Mouse (Mus musculus): ENCODE data around the gene Xrcc1. TPM values are rescaled to one million over a fixed set of nuclear protein-coding genes. Genes with fewer than 3 reads are reported as not detected.
A peak's percentile ranks its signal among the peaks of the same experiment; 100 is the strongest.

Xrcc1 gene
- total and polyA plus RNA-seq, 3 experiments = 52.7 to 211 (median 85.9) TPM

DNA sequence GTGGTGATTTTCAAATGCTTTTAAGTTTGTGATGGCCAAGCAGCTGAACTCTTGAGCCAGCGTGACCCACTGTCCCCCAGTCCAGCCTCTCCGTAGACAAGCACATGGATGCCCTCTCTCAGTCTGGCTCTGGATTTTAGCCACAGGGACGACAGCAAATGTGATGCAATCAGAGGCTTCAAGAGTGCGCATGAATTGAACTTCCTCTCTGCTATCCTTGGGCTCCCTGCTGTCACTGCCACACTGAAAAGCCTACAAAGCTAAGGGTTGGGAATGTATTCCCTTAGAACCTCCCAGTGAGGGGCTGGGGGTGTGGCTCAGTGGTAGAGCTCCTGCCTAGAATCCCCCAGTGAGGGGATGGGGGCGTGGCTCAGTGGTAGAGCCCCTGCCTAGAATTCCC is 7.4 kb upstream of the Xrcc1 start:
- no peak overlapping the region for H3K4me3 ChIP-seq (ENCODE audit: low read depth, low read length)
- H3K27me3 ChIP-seq (ENCODE audit: insufficient read depth, low read length) = peaks cover 19% of the 10 kb centered on the region
- H3K4me1 ChIP-seq (ENCODE audit: insufficient read depth, low read depth, low read length) = no peaks in the 10 kb centered on the region; the same call in 1 of the 2 replicates
- H3K9me3 ChIP-seq (replicated peaks) = no peaks in the 10 kb centered on the region
- TF ChIP-seq CTCF (IDR thresholded peaks at IDR 0.05; ENCODE audit: low read depth, low read length) = no peak
- TF ChIP-seq TAL1 (conservative IDR thresholded peaks at IDR 0.05; ENCODE audit: low read depth, low read length) = no peak
- no peak for TF ChIP-seq GATA1 (IDR thresholded peaks at IDR 0.05; ENCODE audit: borderline replicate concordance, low read length)
- no peak for TF ChIP-seq GATA2 (IDR thresholded peaks at IDR 0.05; ENCODE audit: borderline replicate concordance, low read depth, low read length)
- no peak for TF ChIP-seq POLR2AphosphoS5 (IDR thresholded peaks at IDR 0.05; ENCODE audit: insufficient replicate concordance, low read depth, low read length)
- H3K36me3 ChIP-seq (replicated peaks) = peaks cover 27% of the 10 kb centered on the region
- ATAC-seq (ENCODE audit: extremely low read depth, insufficient number of reproducible peaks, low FRiP score, poor library complexity, severe bottlenecking) (no peak), DNase-seq (ENCODE audit: low spot score) (no peak)

DNA sequence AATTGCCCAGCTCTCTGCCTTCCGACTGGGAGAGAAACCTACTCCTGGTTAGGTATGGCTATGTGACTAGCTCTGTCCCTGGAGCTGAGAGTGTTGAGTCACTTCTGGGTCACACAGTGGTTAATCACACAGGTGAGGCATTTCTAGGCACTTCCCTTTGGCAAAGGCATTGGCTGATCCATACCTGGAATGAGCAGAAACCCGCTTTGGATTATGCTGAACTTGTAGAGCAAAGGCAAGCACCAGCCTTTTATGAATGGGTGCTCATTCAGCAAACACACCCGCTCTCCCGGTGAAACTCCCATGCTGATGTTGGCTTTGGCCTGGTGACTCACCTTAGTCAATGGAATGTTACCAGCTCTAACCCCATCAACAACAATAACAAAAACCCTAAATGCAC is 6.4 kb upstream of the Xrcc1 start:
- no peak for ATAC-seq (ENCODE audit: extremely low read depth, insufficient number of reproducible peaks, low FRiP score, poor library complexity, severe bottlenecking)
- no peak for TF ChIP-seq CTCF (IDR thresholded peaks at IDR 0.05; ENCODE audit: low read depth, low read length)
- TF ChIP-seq TAL1 (conservative IDR thresholded peaks at IDR 0.05; ENCODE audit: low read depth, low read length) = no peak
- TF ChIP-seq POLR2AphosphoS5 (IDR thresholded peaks at IDR 0.05; ENCODE audit: insufficient replicate concordance, low read depth, low read length) = no peak
- TF ChIP-seq GATA1 (IDR thresholded peaks at IDR 0.05; ENCODE audit: borderline replicate concordance, low read length) = no peak
- no peak for TF ChIP-seq GATA2 (IDR thresholded peaks at IDR 0.05; ENCODE audit: borderline replicate concordance, low read depth, low read length)
- no peaks in the 10 kb centered on the region; the same call in 1 of the 2 replicates for H3K4me1 ChIP-seq (ENCODE audit: insufficient read depth, low read depth, low read length)

DNA sequence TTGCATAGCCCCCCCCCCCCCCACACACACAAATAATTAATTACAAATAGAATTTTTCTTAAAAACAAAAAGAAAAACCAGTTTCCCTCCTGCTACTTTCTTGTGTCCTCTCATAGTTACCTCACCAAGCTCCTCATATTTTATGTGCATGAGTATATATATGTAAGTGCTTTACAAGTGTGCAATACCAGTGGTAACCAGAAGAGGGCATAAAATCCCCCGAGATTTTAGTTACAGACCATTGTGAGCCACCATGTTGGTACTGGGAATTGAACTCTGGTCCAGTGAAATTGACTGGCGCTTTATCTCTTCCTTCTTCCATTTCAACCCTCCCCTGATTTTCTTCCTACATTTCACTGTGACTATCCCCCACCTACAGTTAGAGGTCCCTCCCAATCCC is 1.6 kb upstream of the Xrcc1 start:
- H3K4me1 ChIP-seq (ENCODE audit: insufficient read depth, low read depth, low read length) = peaks cover 26% of the 10 kb centered on the region
- no peak for DNase-seq (ENCODE audit: low spot score)
- H3K27me3 ChIP-seq (ENCODE audit: insufficient read depth, low read length) = peaks cover 18% of the 10 kb centered on the region
- peaks cover 19% of the 10 kb centered on the region for H3K36me3 ChIP-seq (replicated peaks)
- no peak overlapping the region for H3K4me3 ChIP-seq (ENCODE audit: low read depth, low read length)
- ATAC-seq (ENCODE audit: extremely low read depth, insufficient number of reproducible peaks, low FRiP score, poor library complexity, severe bottlenecking) = no peak
- H3K9me3 ChIP-seq (replicated peaks) = peaks cover 4% of the 10 kb centered on the region; the same call in 1 of the 2 replicates
- TF ChIP-seq GATA2 (IDR thresholded peaks at IDR 0.05; ENCODE audit: borderline replicate concordance, low read depth, low read length) (no peak), CTCF (IDR thresholded peaks at IDR 0.05; ENCODE audit: low read depth, low read length) (0 out of 2 replicates have a peak, but pooled peaks have one; percentile 12), GATA1 (IDR thresholded peaks at IDR 0.05; ENCODE audit: borderline replicate concordance, low read length) (no peak)

More for the DNA sequence above, 6.4 kb upstream of the Xrcc1 start:
- no peak for DNase-seq (ENCODE audit: low spot score)
- peaks cover 19% of the 10 kb centered on the region for H3K27me3 ChIP-seq (ENCODE audit: insufficient read depth, low read length)
- H3K36me3 ChIP-seq (replicated peaks) = peaks cover 17% of the 10 kb centered on the region
- H3K9me3 ChIP-seq (replicated peaks) = peaks cover 2% of the 10 kb centered on the region; the same call in 1 of the 2 replicates
- H3K4me3 ChIP-seq (ENCODE audit: low read depth, low read length) = no peak overlapping the region

- ATAC-seq (ENCODE audit: extremely low read depth, insufficient number of reproducible peaks, low FRiP score, poor library complexity, severe bottlenecking) = peak; percentile 99
- Histone ChIP-seq H3K4me1 (ENCODE audit: insufficient read depth, low read depth, low read length) (peaks cover 34% of the 10 kb centered on the region), H3K27me3 (ENCODE audit: insufficient read depth, low read length) (peaks cover 9% of the 10 kb centered on the region; the same call in 1 of the 2 replicates), H3K4me3 (ENCODE audit: low read depth, low read length) (peak overlapping the region; percentile 87), H3K9me3 (replicated peaks) (peaks cover 4% of the 10 kb centered on the region; the same call in 1 of the 2 replicates), H3K36me3 (replicated peaks) (peaks cover 42% of the 10 kb centered on the region)
- no peak for TF ChIP-seq GATA2 (IDR thresholded peaks at IDR 0.05; ENCODE audit: borderline replicate concordance, low read depth, low read length)
- TF ChIP-seq CTCF (IDR thresholded peaks at IDR 0.05; ENCODE audit: low read depth, low read length) = no peak
- TF ChIP-seq POLR2AphosphoS5 (IDR thresholded peaks at IDR 0.05; ENCODE audit: insufficient replicate concordance, low read depth, low read length) = no peak
- no peak for TF ChIP-seq TAL1 (conservative IDR thresholded peaks at IDR 0.05; ENCODE audit: low read depth, low read length)
- TF ChIP-seq GATA1 (IDR thresholded peaks at IDR 0.05; ENCODE audit: borderline replicate concordance, low read length) = no peak
- DNase-seq (ENCODE audit: low spot score) = peak; percentile 100
These were observed 723 bp downstream of the Xrcc1 start for GRCm38 (mm10) chr7:24546634-24547389.

- Histone ChIP-seq H3K4me1 (ENCODE audit: insufficient read depth, low read depth, low read length) (peaks cover 36% of the 10 kb centered on the region), H3K36me3 (replicated peaks) (peaks cover 50% of the 10 kb centered on the region), H3K4me3 (ENCODE audit: low read depth, low read length) (peak overlapping the region; percentile 87), H3K9me3 (replicated peaks) (peaks cover 4% of the 10 kb centered on the region; the same call in 1 of the 2 replicates), H3K27me3 (ENCODE audit: insufficient read depth, low read length) (0 out of 2 replicates have a peak, but pooled peaks cover 2% of the 10 kb centered on the region)
- no peak for ATAC-seq (ENCODE audit: extremely low read depth, insufficient number of reproducible peaks, low FRiP score, poor library complexity, severe bottlenecking)
- TF ChIP-seq GATA1 (IDR thresholded peaks at IDR 0.05; ENCODE audit: borderline replicate concordance, low read length) (no peak), GATA2 (IDR thresholded peaks at IDR 0.05; ENCODE audit: borderline replicate concordance, low read depth, low read length) (no peak), CTCF (IDR thresholded peaks at IDR 0.05; ENCODE audit: low read depth, low read length) (no peak)
- no peak for DNase-seq (ENCODE audit: low spot score)
These were observed 1.5 kb downstream of the Xrcc1 start for GRCm38 (mm10) chr7:24547534-24548036.

- H3K4me1 ChIP-seq (ENCODE audit: insufficient read depth, low read depth, low read length) = peaks cover 25% of the 10 kb centered on the region
- no peak for ATAC-seq (ENCODE audit: extremely low read depth, insufficient number of reproducible peaks, low FRiP score, poor library complexity, severe bottlenecking)
- DNase-seq (ENCODE audit: low spot score) = no peak
- H3K4me3 ChIP-seq (ENCODE audit: low read depth, low read length) = no peak overlapping the region
- no peaks in the 10 kb centered on the region for H3K27me3 ChIP-seq (ENCODE audit: insufficient read depth, low read length)
- no peak for TF ChIP-seq POLR2AphosphoS5 (IDR thresholded peaks at IDR 0.05; ENCODE audit: insufficient replicate concordance, low read depth, low read length)
- TF ChIP-seq TAL1 (conservative IDR thresholded peaks at IDR 0.05; ENCODE audit: low read depth, low read length) = no peak
- TF ChIP-seq GATA1 (IDR thresholded peaks at IDR 0.05; ENCODE audit: borderline replicate concordance, low read length) = no peak
- TF ChIP-seq GATA2 (IDR thresholded peaks at IDR 0.05; ENCODE audit: borderline replicate concordance, low read depth, low read length) = no peak
- TF ChIP-seq CTCF (IDR thresholded peaks at IDR 0.05; ENCODE audit: low read depth, low read length) = no peak
- H3K36me3 ChIP-seq (replicated peaks) = peaks cover 91% of the 10 kb centered on the region
- H3K9me3 ChIP-seq (replicated peaks) = no peaks in the 10 kb centered on the region
These were observed 6.1 kb downstream of the Xrcc1 start for GRCm38 (mm10) chr7:24551985-24552759.

All from G1E (cell line).